Mouse (Mus musculus) frontal cortex, postnatal 10 days (tissue): ENCODE measurements around the gene Bcl11a.

Experiments
- DNase-seq, 2 experiments: peaks; one replicate each; pipeline ENCODE4 v3.0.0; 2022; ENCODE audit warnings: low spot score in 2 of 2, mixed read lengths in 1 of 2

The Bcl11a gene

DNA sequence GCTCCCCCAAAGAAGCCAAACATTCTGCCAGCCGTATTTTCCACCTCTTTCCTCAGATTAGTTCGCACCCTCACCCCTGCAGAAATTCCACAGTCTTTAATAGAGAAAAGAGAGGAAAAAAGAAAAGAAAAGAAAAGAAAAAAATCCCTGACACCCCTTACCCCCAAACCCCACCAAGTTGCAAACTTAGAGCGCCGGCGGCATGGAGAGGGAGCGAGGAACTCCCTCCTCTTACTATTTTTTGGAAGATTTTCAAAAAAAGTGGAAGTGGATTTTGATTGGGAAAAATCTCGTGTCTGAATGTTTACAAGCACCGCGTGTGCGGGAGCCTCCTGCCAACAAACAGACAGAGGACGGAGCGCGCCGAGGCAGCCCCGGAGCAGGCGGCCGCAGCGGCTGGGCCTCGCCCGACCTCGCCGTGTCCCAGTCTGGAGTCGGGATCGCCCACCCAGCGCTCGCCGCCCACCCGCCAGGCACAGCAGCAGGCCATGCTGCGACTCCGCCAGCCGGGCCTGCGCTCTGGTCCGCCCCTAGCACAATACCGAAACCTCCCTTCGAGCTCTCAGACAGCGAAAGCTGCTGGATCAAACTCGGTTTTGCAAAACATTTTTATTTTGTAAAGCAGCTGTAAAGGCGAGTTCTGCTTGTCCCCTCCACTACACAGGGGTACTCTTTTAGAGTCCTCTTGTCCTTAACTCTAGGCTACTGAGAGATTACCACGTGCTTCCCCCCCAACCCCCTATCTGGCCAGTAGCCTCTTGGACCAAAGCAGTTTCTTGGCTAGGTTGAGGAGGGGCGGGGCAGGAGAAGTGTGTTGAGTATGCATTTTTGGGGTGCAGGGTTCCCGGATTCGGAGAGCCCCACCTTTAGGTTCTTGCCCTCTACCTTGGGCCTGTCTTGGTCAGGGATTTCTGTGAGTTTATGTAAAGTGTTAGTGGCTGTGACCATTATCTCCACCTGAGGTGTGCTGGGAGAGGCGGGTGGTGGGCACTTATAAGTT is 1.8 kb downstream of the Bcl11a start:
- DNase-seq, result peak in 1 of 2 experiments; percentile 61

DNA sequence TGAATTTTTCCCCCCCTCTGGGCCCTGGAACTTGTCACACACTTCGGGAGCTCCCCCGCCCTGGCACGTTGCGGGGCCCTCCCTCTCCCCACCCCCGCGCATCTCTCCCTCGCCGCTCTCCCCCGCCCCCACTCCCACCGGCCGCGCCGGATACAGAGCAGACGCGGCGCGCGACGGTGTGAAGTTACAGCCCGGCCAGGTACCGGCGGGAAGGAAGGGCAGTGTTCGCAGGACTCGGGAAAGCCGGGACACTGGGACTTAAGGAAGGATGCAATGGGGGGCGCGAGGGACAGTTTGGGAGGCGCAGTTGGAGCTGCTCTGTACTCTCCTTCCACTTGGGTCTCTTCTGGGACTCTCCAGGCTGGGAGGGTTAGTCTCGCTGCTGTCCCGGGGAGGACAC is 2.7 kb downstream of the Bcl11a start:
- peak; percentile 51 to 66 for DNase-seq

DNA sequence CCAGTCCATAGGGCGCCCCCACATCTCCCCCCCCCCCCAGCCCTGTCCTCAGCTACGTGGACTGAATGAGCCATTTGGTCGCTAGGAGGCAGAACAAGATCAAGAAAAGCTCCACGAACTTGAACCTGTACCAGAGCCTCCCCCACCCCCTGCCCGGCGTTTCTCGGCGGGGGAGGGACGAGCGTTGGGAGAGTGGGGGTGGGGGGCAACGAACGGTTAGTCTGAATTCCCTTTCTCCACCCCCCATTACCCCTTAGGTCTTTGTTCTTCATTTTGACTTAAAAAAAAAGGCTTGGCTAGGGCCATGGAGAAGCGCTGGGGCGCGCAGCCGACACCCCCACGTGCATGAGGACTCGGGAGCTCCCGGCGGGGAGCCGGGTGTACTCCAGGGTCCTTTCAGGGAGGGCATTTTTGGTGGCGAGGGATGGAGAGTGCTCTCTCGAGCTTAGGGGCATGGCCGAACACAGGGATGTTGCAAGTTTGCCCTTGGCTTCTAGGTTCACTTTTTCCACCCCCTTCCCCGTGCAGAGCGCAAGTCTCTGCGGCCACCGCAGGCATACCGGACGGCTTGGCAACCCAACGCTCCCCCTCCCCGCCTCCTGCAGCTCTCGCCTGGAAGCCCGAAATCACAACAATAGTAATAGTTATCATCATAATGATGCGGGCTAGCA is 3.3 kb downstream of the Bcl11a start:
- DNase-seq, result peak; percentile 63 to 72

DNA sequence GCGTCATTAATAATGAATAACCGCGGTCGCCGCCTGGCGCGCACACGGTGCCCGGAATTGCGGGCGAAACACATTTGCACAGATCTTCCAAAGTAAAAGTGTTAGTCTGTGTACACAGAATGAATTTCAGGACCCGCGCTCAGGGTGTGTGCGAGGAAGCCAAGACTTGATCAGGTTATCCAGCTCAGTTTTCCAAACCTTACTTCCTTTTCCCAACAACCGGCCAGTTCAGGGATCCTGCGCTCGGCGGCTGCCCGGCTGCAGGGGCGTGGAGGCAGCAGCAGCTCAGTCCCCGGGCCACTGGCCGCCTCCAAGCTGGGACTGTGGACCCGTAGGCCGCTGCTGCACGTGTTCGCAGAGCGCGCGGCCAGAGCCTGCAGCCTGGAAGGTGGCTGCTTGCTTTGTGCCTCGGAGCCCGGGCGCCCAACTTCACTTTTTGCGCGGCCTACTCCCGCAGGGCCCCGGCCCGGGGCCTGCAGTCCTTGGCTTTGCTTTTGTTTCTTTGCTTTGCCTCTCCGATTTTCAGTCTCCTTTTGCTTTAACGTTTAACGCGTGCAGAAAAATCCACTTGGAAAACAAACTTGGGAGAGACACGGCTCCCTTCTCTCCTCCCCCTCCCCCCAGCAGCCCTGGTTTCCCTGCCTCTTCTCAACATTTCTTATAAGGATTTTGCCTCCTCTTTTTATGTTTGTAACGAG is 4.0 kb downstream of the Bcl11a start:
- peak in 1 of 2 experiments; percentile 53 for DNase-seq

DNA sequence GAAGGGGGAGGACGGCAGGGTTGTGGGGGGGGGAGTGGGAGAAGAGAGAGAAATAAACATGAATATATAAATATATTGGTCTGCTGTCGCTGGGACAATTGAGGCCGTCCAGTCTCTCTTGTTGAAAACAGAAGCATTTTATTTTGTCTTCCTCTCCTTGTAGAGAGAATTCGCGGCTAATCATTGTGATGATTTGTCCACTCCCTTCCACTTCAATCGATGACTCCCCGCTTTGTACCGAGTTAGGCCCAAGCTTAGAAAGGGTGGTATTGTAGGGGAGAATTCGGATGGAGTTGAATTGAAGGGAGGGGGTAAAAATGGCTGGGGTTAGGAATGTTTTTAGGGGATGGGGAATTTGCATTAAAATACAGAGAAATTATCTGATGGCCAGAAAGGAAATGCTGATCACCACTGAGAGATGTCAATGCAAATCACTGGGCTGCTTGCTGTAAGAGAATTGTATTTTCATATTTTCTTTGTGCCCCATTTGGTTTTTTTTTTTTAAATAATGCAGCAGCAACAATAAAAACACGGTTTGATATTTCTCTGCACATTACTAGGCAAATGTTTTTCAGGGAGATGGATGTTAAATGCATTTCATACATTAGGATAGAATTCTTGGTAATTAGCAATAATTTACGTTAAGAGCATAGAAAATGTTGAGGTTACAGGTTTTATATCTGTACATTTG is 4.7 kb downstream of the Bcl11a start:
- no peak for DNase-seq

DNA sequence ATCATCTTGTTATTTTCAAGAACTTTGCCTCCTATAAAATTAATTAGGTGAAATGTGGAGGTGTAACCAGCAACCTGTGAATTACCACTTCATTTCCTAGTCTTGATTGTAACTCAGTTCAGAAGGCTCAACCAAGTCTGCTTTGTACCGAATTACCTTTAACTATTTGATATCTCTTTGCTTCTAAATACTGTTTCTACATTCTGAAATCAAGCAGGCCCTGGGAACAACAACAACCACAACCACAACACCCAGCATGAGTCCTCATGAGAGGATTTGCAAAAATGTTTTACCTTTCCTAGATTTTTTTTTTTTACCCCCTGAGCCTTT is 5.2 kb downstream of the Bcl11a start:
- DNase-seq, result no peak

DNA sequence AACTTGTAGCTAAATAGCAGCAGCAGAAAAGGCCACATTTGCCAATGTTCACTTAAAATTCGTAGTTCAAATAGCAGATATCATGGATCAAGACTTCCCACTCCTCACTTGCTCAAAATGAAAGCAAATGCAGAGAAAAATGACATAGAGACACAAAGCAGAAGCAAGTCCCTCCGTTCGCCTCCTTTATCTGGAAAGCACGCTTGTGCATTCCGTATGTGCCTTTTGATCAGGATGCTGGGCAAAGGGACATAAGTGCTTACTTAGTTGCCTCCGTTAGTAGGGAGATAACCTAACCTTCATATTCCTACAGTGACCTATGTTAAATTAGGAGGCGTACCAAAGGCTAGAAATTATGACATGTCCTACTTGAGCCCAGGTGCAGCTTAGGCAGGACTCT is 5.6 kb downstream of the Bcl11a start:
- no peak for DNase-seq

DNA sequence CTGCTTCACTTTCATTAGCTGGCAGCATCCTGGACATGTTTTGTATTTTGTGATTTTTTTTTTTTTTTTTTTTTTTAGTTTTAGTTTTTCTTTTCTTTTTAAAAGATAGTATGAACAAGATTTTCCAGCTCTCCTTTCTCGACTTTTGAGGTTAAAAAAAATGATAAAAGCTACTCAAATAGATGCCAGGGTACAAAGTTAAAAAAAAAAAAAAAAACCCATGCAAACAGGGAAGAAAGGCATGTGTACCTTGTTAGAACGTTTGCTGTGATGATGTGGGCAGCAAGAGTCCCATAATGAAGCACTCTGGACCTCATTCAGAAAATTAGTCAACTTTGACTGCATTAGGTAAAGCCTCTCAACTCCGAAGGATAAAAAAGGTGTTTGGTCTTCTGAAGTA is 6.2 kb downstream of the Bcl11a start:
- no peak for DNase-seq

DNA sequence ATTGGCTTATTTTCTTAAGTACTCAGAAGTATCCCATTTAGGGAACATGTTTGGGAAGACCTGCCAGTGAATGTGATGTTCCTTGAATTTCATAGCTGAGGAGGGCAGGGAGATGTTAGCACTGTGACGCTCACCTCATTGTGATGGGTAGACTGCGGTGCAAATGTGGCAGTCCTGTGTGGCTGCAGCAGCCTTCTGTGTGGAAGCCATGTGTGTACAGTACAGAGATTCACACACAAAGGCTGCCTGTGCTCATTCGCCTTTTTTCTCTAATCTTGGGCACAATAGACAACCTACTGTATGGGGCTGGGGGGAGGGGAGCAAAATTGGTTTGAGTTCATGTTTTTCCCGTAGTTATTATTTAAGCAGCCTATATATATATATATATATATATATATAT is 6.7 kb downstream of the Bcl11a start:
- no peak for DNase-seq

DNA sequence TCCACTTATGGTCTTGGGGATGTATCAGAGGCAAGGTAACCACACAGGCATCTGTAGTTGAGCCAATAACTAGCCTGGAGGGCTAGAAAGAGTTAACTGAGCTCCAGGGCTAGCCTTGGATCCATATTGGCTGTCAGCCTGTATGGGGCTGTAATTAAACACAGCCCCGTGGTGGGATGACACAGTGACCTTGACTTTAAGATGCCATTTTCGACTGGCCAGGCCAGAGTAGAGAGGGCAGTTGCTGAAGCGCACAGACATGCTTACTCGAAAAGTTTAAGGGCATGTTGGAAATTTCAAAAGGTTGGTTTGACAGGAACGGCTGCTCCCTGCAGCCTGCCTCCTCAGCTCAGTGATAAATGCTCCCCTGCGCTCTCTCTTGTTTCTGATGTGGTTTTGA is 8.1 kb downstream of the Bcl11a start:
- DNase-seq, result no peak

DNA sequence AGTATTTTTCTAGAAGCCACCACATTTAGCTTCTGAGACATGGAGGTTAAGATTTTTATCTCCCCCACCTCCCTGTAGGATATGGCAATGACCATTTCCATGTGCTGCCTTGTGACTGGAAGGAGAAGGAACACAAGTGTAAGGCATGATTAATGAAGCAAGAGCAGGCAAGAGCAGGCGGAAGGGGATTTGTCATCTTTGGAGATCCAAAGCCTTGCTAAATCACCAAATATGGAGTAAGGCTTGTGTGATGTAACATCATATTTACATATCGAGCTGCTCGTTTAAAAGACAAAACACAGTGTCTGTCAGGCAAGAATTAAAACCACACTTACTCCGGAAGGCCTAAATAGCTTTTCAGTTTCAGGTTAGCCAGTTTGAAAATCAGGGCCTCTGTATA is 9.2 kb downstream of the Bcl11a start:
- DNase-seq, result no peak

DNA sequence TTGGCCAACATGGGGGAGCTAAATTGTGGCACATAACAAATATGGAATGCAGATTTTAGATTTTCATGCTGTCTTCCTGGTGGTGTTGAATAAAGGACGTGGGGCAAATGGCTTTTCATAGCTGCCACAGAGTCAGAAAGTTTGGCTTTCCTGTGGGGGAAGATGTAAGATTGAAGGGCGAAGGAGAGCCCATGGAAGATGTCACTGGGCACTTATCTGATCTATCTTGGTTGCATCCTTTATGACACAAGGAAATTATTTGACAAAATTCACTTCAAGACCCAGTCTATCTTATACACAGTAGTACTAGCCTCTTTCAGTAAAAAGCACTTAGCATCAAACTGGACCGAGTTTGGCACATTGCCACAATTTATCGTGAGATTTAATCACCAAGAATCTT is 12.6 kb downstream of the Bcl11a start:
- DNase-seq, result no peak

DNA sequence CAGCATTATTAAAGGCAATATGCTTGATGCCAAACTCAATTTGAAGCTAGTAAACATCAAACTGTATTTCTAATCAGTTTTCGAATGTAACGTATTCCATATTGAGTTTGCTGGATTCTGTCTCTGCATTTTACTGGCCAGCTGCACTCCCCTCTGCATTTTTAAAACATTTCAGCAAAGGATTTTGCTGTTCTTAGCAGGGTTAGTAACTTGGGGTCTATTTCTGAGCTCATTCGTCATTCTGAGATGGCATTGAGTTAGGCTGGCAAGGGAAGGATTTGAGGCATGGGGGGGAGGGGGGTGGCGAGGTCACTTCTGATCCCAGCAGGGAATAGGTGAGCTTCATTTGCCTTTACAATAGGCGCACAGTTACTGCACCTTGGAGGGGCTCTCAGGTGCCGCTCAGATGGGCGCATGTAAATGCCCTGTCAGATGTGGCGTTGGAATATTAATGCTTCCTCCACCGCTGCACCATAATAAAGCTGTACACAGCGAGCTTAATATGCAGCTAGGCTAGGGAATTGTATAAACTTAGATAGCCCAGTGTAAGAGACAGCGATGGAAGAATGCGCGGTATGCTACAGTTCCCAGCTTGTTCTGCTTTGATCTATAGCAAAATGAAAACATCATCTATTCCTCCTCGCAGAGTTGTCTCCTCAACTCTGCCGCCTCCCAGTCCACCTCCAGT is 13.7 kb downstream of the Bcl11a start:
- no peak for DNase-seq

DNA sequence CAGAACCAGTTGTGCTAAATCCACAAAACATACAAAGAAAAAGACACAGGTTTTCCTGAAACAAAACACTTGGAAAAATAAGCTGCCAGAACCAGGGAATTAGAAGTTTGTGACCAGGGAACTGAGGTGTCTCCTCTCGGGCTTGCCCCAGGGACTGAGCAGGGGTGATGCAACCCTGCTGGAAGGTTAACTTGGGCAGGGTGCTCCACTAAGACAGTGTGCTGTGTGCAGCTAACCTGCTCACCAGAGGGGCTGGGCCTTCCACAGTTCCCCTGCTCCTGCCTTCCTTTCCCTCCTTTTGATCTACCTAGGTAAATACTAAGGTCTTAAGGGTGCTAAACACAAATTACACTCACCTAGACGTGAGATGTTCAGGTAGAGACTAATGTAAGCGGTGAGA is 14.8 kb downstream of the Bcl11a start:
- no peak for DNase-seq

DNA sequence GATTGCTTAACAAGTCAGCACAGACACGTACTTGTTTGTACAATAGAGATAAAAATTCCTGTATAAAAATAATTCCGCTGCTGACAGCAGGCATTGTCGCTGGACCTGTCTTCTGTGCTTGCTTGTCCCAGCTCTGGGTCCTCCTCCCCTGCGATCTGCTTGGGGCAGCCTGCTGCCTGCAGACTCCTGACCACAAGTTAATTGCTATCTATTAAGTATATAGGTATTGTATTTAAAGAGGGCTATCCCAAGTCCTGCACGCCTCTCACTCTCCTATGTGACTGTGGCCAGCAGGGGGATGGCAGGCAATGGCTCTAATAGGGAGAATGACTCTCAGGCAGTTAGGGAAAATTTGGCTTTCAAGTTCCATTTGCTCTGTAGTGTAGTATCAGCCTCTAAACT is 16.2 kb downstream of the Bcl11a start:
- no peak for DNase-seq

DNA sequence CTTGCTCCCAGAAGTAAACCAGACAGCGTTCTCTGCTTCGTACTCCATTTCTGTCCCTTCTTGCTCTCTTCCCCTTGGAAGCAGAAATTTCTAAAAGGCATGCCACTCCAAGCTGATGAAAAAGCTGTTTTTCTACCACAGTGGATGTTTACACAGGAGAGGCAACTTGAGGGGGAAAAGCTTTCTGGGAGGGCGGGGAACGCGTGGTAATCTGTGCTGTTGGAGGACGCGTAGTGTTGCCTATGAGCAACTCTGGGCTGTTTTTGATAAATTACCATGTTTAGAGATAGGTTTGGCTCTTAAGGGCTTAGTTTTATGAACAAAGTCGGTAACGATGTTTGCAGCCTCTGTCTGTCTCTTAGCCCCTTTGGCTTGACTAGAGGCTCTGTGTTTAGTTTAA is 17.4 kb downstream of the Bcl11a start:
- DNase-seq, result no peak

DNA sequence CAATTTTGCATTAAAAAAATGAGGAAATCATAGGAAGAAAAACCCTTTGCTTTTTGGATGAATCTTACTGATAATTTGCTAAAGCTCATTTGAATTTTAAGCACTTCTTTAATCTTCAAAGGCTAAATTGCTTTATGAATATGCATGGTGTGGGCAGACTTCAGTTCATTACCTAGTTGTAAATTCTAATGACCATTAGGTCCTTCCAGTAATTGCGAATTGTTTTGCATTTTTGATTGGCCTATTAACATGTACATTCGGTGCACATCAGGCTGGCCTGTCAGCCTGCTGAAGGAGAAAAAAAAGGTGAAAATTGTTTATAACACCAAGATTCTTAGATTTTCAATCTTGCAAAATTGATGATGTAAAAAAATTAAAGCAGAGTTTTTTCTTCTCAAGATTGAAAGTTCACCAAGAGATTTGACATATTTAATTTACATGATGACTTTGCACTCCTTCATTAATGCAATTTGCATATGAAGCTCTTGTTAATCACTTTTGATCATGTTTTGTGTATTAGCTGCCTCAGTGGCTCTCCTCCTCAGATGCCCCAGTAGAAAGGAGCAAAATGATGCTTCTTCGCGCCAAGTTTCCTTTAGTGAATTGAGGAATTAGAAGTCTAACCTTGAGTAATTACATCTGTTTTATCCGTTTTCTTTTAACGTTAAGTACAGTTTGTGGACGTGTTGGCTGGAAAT is 17.9 kb downstream of the Bcl11a start:
- DNase-seq, result no peak

DNA sequence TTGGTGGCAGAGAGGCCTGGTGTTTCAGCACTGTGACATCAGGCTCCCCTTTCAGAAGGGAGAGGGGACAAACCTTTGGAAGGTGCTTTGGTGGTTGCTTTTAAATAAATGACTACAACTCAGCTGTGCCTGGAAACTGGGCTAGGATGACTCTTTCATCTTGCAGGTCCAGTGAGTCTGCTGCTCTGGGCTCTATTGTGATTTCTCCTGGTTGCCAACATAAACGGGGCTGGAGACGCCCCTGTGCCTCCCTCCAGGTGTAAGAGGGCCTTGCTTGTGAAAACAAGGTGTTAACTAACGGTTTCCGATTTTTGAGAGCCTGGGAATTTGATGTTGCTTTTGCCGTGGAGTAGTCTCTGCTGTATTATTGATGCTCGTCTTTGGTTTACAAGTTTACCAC is 18.6 kb downstream of the Bcl11a start:
- no peak for DNase-seq

DNA sequence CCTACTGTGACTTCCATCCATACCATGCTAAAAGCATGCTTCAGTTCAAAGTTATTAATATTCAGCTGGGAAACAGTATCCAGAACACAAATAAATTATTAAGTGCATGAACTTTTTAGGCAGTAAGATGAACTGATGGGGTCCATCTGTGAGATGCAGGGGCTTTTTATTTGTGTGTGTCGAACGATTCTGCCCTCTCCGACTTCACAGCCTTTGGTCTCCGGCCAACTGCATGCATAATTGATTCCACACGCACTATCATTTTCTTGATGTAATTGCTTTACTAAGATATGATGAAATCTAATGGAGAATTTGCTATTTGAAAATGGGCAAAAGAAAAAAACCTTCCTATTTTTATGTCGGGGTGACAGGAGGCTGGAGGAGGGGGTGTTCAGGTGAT is 19.2 kb downstream of the Bcl11a start:
- no peak for DNase-seq

DNA sequence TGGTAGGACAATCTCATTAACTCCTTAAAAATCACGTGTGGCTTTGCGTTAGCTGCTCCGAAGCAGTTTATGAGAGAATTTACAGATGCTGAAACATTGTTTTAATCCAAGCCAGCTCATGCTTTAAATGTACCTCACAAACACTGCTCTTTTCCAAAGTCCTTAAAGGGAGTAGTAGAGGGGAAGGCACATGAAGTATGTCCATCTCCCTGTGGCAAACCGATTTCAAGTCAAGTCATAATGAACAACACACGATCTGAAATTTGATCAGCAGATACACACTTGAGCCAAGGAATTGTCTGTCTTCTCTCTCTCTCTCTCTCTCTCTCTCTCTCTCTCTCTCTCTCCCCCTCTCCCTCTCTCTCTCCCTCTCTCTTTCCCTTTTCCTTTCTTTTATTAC is 20.2 kb downstream of the Bcl11a start:
- no peak for DNase-seq

DNA sequence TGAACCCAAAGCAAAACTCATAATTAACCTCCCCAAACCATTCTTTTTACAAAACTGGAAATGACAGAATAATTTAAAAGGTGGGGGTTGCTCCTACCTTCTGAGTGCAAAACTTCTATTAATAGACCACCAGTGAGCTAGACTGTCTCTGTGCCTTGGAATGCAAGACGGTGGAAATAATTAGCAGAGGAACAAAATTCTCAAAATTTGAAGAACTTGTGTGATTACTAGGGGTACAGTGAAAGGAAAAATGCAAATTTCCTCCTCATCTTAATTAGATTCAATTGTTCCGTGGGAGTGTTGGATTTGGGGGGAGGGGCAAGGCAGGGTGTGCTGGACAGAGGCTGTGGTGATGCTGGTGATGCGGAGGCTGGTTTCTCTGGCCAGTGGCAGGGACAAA is 20.8 kb downstream of the Bcl11a start:
- DNase-seq, result no peak
